Mouse (Mus musculus): ENCODE data around the gene Tm6sf1.

Gene Tm6sf1

DNA sequence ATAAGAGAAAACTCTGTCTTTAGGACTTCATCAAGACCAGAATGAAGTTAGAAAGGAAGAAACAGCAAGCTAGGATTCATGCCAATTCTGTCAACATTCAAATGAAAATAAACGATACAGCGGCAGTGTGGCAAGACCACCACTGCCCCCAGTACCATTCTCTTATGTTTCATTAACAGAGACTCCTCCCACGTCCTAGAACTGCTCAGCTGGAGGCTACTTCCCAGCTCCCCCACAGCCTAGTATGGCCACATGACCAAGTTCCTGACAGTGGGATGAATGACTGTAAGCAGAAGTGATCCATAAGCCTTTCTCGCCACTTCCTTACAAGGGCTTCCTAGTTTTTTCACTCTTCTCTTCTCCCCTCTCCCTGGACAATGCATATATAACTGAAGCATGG, 45.3 kb downstream of the Tm6sf1 start:
- no peak for DNase-seq

DNA sequence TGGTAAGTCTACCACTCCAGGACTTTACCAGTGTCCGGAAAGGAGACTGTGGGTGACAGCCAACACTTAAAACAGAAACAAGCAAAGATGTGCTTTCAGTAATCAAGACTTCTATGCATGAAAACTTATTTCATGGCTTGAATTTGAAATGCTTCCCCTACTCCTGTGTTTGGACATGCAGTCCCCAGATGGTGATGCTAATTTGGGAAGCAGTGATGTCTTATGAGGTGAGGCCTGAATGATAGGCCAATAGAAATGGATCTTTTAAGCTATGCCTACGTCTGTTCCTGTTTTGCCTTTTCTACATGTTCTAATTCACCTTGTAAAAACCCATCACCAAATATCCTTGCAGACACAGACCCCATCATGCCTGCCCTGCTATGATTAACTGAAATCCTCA, 46.1 kb downstream of the Tm6sf1 start:
- no peak for DNase-seq

DNA sequence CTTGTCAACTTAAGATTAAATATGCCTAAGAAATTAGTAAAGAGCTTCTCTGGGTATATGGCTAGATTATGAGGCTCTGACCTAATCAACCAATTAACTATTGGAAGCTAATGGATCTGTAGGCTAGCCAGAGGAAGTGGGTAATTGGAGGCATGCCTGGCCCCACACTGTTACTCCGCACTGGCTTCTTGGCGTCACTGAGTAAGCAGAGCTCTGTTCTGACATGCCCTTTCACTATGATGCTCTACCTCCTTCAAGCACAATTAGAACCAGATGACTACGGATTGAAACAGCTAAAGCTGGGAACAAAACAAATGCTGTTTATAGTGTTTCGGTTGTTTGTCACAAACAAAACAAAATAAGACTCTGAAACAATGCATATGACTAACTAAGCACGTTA, 59.5 kb downstream of the Tm6sf1 start:
- no peak for DNase-seq

DNA sequence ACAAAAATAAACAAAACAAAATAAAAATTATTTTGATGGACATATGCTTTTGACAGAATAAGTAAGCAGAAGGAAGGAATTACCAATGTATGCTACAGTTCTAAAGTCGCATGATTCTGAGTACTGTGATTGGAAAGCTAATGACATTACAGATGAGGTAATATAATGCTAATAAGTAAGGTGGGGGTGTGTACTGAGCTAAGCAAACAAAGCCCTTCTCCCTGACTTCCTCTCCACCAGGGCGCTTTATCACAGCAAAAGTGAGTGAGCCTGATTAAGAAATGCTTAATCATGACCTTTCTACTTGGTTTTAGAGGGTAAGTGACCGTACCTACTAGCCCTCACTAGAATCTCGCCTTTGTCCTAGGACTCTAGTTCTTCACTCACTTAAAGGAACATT, 61.5 kb downstream of the Tm6sf1 start:
- no peak for DNase-seq

DNA sequence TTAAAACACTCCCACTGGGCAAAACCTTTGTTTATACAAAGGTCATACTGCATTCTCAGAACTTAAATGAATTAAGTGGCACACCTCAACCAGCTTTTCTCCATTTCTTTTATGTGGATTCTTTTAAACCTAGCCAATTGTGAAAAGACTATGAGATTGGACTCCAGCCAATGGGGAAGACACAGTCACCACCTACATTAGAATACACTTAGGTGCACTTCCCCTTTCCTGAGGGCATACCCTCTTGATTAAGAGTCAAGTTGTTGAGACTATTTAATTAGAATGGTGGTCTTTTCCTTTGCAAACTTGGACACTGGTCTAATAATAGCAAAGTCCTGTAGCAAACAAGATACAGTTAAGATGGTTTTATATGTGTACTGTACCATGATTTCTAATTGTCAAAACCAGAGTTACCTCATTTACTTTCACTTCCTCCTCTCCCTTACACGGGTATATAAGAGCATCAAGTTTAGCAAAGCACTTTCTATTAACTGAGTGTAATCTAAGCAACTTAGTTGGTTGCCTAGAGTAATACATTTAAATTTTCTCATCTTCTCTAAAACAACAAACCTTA, 62.7 kb downstream of the Tm6sf1 start:
- DNase-seq: peak; percentile 4

DNA sequence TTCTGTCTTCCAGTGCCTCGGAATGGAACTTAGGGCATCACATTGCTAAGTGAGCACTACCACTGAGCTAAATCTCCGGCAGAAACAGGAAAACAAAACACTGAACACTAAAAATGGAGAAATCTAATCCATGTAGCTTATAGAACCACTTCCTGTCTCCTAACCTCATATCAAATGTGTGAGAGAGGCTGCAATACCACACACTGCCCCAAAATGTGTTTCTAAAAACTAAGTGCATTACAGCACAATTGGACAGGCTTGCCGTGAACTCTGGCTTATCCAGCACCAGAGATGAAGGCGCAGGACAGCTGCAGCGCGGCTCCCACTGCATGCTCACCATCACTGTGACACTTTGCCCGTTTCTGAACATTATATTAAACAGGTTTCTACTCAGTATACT, 70.2 kb downstream of the Tm6sf1 start:
- DNase-seq: no peak

DNA sequence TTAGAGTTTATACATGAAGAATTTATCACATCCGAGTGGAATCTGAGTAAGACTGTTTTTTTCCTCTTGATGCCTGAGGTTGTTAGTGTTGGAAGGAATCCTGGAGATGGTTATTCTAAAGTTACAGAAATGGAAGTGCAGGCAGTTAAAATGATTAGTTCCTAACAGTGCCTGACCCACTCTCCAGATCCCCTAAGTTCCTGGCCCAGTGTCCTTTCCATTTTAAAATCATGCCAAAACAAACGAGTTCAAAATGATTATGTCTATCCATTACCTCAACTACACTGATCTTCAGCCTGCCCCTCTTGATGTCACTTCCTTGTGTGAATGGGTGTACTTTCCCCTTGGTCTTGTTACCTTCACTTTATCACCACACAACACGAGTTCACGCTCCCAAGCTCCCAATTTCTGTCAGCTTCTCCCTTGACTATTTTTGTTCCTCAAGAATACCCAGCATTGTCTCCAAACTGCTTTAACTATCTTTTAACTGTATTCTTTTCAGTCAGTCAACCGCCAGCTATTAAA, 73.8 kb downstream of the Tm6sf1 start:
- peak; percentile 6 for DNase-seq

DNA sequence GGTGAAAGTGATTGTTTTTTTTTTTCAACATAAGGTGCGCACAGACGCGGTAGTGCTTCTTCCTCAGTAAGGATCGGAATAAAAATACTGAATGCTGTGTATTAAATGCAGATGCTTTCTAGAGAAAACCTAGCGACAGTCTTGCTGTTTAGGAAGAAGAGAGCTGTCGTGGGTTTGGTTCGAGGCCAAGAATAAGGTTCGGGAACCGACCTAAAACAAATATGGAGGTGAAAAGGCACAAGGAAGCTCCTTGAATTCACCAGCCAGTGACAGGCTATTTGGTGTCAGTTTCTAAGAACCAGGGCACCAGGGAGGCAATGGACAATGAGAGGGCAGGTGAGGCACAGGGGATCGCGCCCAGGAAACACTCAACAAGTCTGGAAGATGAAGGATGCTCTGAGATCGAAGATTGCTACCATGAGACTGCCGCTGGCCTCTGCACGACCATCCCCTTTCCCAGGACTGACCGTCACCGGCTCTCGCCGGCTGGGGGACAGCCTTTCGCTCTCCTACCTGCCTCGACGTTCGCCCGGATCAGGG, 74.3 kb downstream of the Tm6sf1 start:
- peak; percentile 4 for DNase-seq

DNA sequence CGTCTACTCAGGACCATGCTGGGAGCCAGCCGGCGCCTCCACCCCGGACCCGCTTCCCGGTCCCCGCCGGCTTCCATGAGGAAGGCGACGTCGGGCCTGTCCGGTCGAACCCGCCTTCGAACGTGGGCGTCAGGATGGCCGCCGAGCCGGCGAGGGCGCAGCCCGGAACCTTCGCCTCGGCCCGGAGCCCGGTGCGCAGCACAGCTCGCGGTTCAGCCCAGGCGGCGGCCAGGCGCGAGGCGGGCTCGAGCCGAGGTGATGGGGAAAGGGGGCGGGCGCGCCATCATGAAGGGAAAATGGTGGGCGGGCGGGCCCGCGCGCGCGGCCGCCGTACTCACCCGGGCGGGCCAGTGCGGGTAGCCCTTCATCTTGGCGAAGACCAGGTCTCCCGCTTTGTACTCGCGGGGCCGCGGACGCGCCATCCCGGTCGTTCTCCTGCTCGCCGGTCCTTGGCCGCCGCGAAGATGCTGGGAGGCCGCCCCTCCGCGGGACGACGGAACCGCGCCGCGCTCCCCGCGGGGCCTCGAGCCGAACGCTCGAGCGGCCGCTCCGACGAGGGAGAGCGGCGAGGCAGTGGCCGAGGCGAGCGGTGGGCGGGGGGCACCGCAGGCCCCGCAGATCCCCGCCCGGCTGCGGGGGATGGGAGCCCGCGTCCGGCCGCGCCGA, 74.9 kb downstream of the Tm6sf1 start:
- peak; percentile 57 for DNase-seq

Data from lung, postnatal 36 days (tissue).